ENCODE assay signal across 8 mouse cellular contexts in the genomic region with DNA sequence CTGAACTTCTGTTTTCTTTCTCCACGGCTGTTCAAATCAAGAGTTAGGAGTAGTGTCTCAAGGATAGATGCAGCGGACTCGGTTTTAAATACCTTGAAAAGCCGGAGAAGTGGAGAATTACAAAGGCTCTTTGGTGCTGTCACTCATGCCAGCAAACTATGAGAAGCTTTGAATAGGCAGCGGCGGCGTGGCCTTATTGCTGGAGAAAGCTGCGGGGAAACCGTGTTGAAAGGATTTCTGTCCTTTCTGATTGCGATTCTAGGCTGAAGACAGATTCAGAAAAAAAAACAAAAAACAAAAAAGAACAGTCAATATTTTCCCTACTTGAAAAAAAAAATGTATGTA. TPM values are rescaled to one million over a fixed set of nuclear protein-coding genes. Genes with fewer than 3 reads are reported as not detected.
DNase-seq lines count a peak whose midpoint lies in the region; ATAC-seq and TF ChIP-seq lines count a peak whose summit lies in the region.

No protein-coding gene starts in this region.

- H3K27me3 ChIP-seq in kidney, embryonic 15.5 days: no peaks in the 10 kb centered on the region
- no peaks in the 10 kb centered on the region for H3K27me3 ChIP-seq in hindbrain, embryonic 16.5 days (replicated peaks; ENCODE audit: control insufficient read depth, insufficient read depth, low read length)
- H3K27me3 ChIP-seq in midbrain, embryonic 14.5 days (ENCODE audit: control insufficient read depth, insufficient read depth, low read length): no peaks in the 10 kb centered on the region

- WGBS in kidney, embryonic 15.5 days: under 1% methylated on average over 10 of the region's 10 CpGs
- WGBS in hindbrain, embryonic 16.5 days: under 1% methylated on average over 10 of the region's 10 CpGs
- WGBS in midbrain, embryonic 14.5 days: under 1% methylated on average over 10 of the region's 10 CpGs

- H3K9ac ChIP-seq in kidney, embryonic 15.5 days: peak overlapping the region; percentile 78
- peak overlapping the region; percentile 93 for H3K9ac ChIP-seq in hindbrain, embryonic 16.5 days (ENCODE audit: low read depth, low read length)
- peak overlapping the region; percentile 78 for H3K9ac ChIP-seq in midbrain, embryonic 14.5 days (replicated peaks; ENCODE audit: low read length)

- H3K4me2 ChIP-seq in kidney, embryonic 15.5 days: peak overlapping the region; percentile 72
- H3K4me2 ChIP-seq in hindbrain, embryonic 16.5 days (ENCODE audit: low read length): peak overlapping the region; percentile 75
- peak overlapping the region; percentile 58 for H3K4me2 ChIP-seq in midbrain, embryonic 14.5 days (ENCODE audit: low read length)

- H3K4me1 ChIP-seq in kidney, embryonic 15.5 days: peaks cover 25% of the 10 kb centered on the region
- peaks cover 2% of the 10 kb centered on the region; the same call in 1 of the 2 replicates for H3K4me1 ChIP-seq in cortical plate, adult 2 months (ENCODE audit: control insufficient read depth, insufficient read depth, low read length)
- peaks cover 23% of the 10 kb centered on the region for H3K4me1 ChIP-seq in hindbrain, embryonic 16.5 days (ENCODE audit: control insufficient read depth, insufficient read depth, low read depth, low read length)
- peaks cover 26% of the 10 kb centered on the region for H3K4me1 ChIP-seq in midbrain, embryonic 14.5 days (ENCODE audit: control insufficient read depth, insufficient read depth, low read length)

- intact Hi-C loops in left cerebral cortex, postnatal 4 days (cut with DNase I): no loop called here

- peak overlapping the region; percentile 98 for H3K27ac ChIP-seq in kidney, embryonic 15.5 days
- H3K27ac ChIP-seq in cortical plate, adult 2 months (ENCODE audit: insufficient read depth, low read length): no peak overlapping the region
- peak overlapping the region; percentile 97 for H3K27ac ChIP-seq in hindbrain, embryonic 16.5 days (ENCODE audit: low read depth, low read length)
- peak overlapping the region; percentile 96 for H3K27ac ChIP-seq in midbrain, embryonic 14.5 days (replicated peaks; ENCODE audit: low read depth, low read length)

- TF ChIP-seq CTCF in cortical plate, adult 2 months (IDR thresholded peaks at IDR 0.05; ENCODE audit: extremely low read depth, insufficient read depth, low read length): no peak

- no peak for TF ChIP-seq POLR2A in cortical plate, adult 2 months (IDR thresholded peaks at IDR 0.05; ENCODE audit: extremely low read depth, insufficient read depth, low read length)

- H3K36me3 ChIP-seq in kidney, embryonic 15.5 days: peaks cover 24% of the 10 kb centered on the region
- no peaks in the 10 kb centered on the region for H3K36me3 ChIP-seq in hindbrain, embryonic 16.5 days (ENCODE audit: control insufficient read depth, insufficient read depth, low read length)
- H3K36me3 ChIP-seq in midbrain, embryonic 14.5 days (ENCODE audit: control insufficient read depth, insufficient read depth, low read length): peaks cover 14% of the 10 kb centered on the region

- ATAC-seq in kidney, embryonic 15.5 days (replicated peaks; ENCODE audit: low FRiP score): no peak
- ATAC-seq in hindbrain, embryonic 16.5 days: peak; percentile 55
- ATAC-seq in midbrain, embryonic 14.5 days (ENCODE audit: low FRiP score, low TSS enrichment): peak; percentile 34

- no peaks in the 10 kb centered on the region for H3K9me3 ChIP-seq in kidney, embryonic 15.5 days (replicated peaks)
- H3K9me3 ChIP-seq in hindbrain, embryonic 16.5 days (ENCODE audit: control insufficient read depth, low read length): no peaks in the 10 kb centered on the region
- no peaks in the 10 kb centered on the region for H3K9me3 ChIP-seq in midbrain, embryonic 14.5 days (ENCODE audit: control insufficient read depth, low read length)

- DNase-seq in kidney, postnatal 14 days: no peak
- DNase-seq in midbrain, embryonic 14.5 days: no peak
- no peak for DNase-seq in cerebellum, postnatal 25 days
- DNase-seq in left cerebral cortex, postnatal 4 days: no peak
- DNase-seq in urinary bladder, postnatal 4 days (ENCODE audit: low spot score in 2 of 2): no peak

- peak overlapping the region; percentile 81 for H3K4me3 ChIP-seq in kidney, embryonic 15.5 days (replicated peaks)
- H3K4me3 ChIP-seq in cortical plate, adult 2 months (ENCODE audit: insufficient read depth, low read length): peak overlapping the region; percentile 45
- peak overlapping the region; percentile 91 for H3K4me3 ChIP-seq in hindbrain, embryonic 16.5 days (ENCODE audit: low read length)
- peak overlapping the region; percentile 77 for H3K4me3 ChIP-seq in midbrain, embryonic 14.5 days (replicated peaks; ENCODE audit: low read depth, low read length)

RNA-seq across cellular contexts. Expression of gene Zfp322a, which starts 0.4 kb away (rescaled TPM):
- 48.8 and 48.9 TPM in 2 replicates for polyA plus RNA-seq in kidney, embryonic 15.5 days (2015; fragmentation: Nextera tagmentation; extraction: Ambion mirVana)
- polyA plus RNA-seq in cortical plate, adult 2 months (2012; rRNA removed): 14.3 and 14.8 TPM in 2 replicates
- polyA plus RNA-seq in hindbrain, embryonic 16.5 days (2015; fragmentation: Nextera tagmentation; extraction: Ambion mirVana): 46.2 and 48.2 TPM in 2 replicates
- polyA plus RNA-seq in midbrain, embryonic 14.5 days (2014; fragmentation: Nextera tagmentation; extraction: Ambion mirVana): 41.2 and 64.4 TPM in 2 replicates
- total RNA-seq in left cerebral cortex, postnatal 4 days (2021): 10 to 100 TPM; 42.6 to 49.5 TPM

RNA-seq across cellular contexts. Expression of gene Abt1, which starts 54.3 kb away (rescaled TPM):
- 13.5 and 13.7 TPM in 2 replicates for polyA plus RNA-seq in kidney, embryonic 15.5 days (2015; fragmentation: Nextera tagmentation; extraction: Ambion mirVana)
- polyA plus RNA-seq in cortical plate, adult 2 months (2012; rRNA removed): 7.8 and 8.3 TPM in 2 replicates
- 9.8 and 10.1 TPM in 2 replicates for polyA plus RNA-seq in hindbrain, embryonic 16.5 days (2015; fragmentation: Nextera tagmentation; extraction: Ambion mirVana)
- 9.3 and 9.9 TPM in 2 replicates for polyA plus RNA-seq in midbrain, embryonic 14.5 days (2014; fragmentation: Nextera tagmentation; extraction: Ambion mirVana)
- 1 to 10 TPM; 5.6 to 6.1 TPM for total RNA-seq in left cerebral cortex, postnatal 4 days (2021)
